Mouse (Mus musculus) kidney, postnatal 36 days (tissue): ENCODE data around the gene Prkcg.

Experiments
- DNase-seq, 2 experiments: peaks; one replicate each; pipeline ENCODE4 v3.0.0; 2021 to 2022; ENCODE audit warnings: mixed read lengths in 2 of 2

Gene Prkcg

DNA sequence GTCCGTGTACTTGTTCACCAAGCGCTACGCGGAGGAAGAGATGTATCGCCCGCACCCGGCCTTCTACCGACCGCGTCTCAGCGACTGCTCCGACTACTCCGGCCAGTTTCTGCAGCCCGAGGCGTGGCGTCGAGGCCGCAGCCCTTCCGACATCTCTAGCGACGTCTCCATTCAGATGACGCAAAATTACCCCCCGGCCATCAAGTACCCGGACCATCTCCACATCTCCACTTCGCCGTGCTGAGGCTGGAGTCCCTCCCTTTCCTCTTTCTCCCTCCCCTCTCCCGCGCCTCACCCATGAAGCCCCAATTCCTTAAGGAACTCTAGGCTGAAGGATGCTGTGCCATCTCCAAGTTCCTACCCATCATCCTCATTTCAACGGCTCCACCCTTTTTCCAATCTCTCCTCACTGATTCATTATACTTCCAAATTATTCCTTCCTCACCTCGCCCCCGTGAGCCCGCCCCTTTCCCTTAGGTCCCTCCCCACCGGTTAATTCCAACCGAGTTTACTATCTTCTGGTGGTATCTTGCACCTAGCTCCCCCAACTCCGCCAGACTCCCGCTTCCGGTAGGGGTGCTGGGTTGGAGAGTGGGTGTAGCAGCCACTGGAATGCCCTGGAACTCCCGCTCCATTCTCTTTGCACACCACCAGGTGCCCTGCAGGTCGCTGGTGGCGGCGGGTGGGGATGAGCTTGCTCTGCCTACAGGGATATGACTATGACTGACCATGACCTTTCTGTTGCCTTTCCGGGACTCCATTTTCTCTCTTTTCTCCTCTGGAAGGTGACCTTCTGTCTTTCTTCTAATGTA lies 77.9 kb downstream of the Prkcg start:
- peak in 1 of 2 experiments; percentile 17 for DNase-seq

DNA sequence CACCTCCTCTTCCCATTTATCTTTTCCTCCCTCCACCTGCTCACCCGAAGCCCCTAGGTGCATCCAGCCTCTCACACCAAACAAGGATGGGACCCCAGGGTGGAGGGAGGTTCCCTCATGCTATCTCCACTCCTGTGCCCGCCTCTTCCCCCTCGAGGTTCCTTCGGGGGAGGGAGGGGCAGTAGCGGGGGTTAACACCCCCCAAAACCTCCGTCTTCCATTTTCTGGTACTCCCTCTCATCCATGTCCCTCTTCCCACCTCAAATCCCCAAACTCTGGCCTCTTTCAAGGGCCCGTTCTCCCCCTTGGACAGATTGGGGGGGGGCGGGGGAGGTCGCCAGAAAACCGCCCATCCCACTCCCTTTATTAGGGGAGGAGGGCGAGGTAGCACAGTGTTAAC lies 78.6 kb downstream of the Prkcg start:
- no peak for DNase-seq

DNA sequence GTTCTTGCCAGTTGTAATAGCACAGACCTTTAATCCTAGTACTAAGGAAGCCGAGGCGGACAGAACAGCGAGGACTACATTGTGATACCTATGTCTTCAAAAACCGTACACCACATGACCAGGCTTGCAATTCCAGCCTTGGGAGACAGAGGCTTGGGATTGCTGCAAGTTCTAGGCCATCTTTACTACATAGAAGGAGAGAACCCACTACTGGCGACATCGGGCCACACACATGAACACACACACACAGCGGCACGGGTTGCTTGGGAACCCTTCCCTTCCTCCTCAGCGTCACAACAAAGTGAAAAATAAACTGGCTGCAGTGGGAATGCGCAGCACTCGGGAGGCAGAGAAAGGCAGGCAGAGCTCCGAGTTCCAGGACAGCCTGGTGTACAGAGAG lies 79.3 kb downstream of the Prkcg start:
- no peak for DNase-seq

DNA sequence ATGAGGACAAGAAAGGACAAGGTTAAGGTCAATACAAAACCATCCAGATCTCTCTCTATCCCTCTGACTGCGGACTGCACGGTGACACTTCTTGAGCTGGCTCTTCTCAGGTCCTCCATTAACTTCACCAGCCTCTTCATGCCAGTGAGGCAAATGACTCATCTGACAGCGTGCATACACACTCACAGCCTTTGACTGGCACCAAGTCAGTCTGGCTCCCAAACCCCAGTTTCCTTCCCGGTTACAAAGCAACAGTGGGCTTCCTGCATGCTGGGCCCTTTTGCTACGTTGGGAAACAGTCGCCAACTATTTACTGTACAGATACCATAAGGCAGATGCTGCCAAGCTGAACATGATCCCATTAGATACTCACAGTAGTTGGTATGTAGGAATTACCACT lies 80.2 kb downstream of the Prkcg start:
- no peak for DNase-seq

DNA sequence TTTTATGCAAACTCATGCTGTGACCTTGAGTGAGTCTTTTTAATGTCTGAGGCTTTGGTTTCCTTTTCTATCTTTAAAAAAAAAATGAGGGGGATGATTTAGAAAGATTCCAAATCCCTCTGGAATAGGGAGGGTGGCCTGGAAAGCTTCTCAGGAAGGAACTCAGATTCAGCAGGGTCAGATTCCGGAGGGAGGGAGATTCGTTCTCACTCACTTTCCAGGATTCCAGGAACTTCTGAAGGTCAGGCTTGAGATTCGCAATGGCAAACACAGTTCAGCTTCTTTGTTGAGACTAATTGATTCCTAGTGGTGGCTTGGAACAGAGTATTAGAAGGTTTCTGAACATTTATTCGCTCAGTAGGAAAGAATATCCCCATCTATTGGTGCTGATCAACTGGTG lies 81.4 kb downstream of the Prkcg start:
- DNase-seq, result peak; percentile 17 to 23

DNA sequence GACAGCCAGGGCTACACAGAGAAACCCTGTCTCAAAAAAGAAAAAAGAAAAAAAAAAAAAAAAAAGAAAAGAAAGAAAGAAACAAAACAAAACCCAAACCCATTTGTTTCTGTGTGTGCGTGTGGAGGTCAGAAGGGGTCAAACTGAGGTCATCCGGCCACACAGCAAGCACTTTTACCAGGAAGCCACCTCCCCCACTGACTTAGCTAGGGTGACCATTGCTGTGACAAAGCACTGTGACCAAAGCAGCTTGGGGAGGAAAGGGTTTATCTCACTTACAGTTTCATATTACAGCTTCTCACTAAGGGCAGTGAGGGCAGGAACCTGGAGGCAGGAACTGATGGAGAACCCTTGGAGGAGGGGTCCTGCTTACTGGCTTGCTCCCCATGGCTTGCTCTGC lies 83.4 kb downstream of the Prkcg start:
- no peak for DNase-seq

DNA sequence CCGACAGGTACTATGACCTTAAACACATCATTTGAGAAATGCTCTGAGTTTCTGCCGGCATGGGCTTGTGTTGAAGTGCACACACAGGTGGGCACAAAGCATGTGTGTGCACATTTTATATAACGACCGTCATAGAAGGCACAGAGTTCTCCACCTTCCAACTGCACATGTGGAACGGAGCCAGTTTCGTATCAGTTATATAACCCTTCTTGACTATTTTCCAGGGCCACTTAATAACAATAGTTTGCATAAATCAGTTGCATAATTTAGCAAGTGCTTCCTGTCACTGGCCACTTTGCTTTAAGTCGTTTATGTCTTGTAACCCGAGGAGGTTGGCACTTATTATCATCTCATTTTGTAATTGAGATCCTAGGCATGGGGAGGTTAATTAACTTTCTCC lies 84.8 kb downstream of the Prkcg start:
- DNase-seq, result no peak

DNA sequence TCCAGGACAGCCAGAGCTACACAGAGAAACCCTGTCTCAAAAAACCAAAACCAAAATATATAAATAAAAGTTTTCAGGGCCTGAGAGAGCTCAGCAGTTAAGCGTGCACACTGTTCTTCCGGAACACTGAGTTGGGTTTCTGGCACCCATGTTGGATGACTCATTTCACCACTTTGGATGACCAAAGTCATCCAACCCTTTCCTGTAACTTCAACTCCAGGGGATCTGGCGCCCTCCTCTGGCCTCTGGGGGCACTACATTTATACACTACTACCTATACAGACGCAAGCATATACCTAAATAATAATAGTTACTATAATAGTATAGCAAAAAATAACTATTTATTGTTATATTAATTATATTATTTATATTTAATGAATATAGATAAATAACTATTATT lies 87.9 kb downstream of the Prkcg start:
- DNase-seq, result peak; percentile 49 to 72
